Mouse (Mus musculus) limb, embryonic 11.5 days (tissue): ENCODE measurements at regions not wholly inside any gene's neighbourhood (a gene's known extent, or its start where the extent isn't known, plus 50 kb on each side); places are given as distances from the start of the nearest gene placed in this dataset.

Experiments used
- ATAC-seq: fragments of 200-750 bp; cut with Nextera tagmentation; 2 replicates; pipeline ENCODE4 v1.8.0; 2017; ENCODE audit warnings: low read depth; ENCODE audit not compliant: insufficient number of reproducible peaks, low FRiP score, low TSS enrichment
- DNase-seq: peaks from one replicate; pipeline ENCODE4 v3.0.0-alpha.2; 2015; ENCODE audit warnings: low spot score
- H3K27ac ChIP-seq: fragments of 300-500 bp; sonication (generic); replicated peaks from 2 replicates; pipeline ENCODE4 v1.5.1; 2014; ENCODE audit warnings: low read depth, mild to moderate bottlenecking, low read length
- H3K27me3 ChIP-seq: fragments of 300-500 bp; sonication (generic); 2 replicates; pipeline ENCODE4 v1.6.1; 2014; ENCODE audit warnings: mild to moderate bottlenecking, low read length, mixed read lengths; ENCODE audit not compliant: control insufficient read depth, insufficient read depth
- H3K36me3 ChIP-seq: fragments of 300-500 bp; sonication (generic); 2 replicates; pipeline ENCODE4 v1.6.1; 2014; ENCODE audit warnings: mild to moderate bottlenecking, low read length, moderate library complexity, mixed read lengths; ENCODE audit not compliant: control insufficient read depth, insufficient read depth
- H3K4me1 ChIP-seq: fragments of 300-500 bp; sonication (generic); 2 replicates; pipeline ENCODE4 v1.6.1; 2014; ENCODE audit warnings: low read length, mixed read lengths; ENCODE audit not compliant: control insufficient read depth, insufficient read depth
- H3K4me2 ChIP-seq: fragments of 300-500 bp; sonication (generic); 2 replicates; pipeline ENCODE4 v1.6.1; 2014; ENCODE audit warnings: low read depth, mild to moderate bottlenecking, moderate library complexity; ENCODE audit not compliant: severe bottlenecking
- H3K4me3 ChIP-seq: fragments of 300-500 bp; sonication (generic); 2 replicates; pipeline ENCODE4 v1.5.1; 2014; ENCODE audit warnings: low read depth, low read length
- H3K9ac ChIP-seq: fragments of 300-500 bp; sonication (generic); 2 replicates; pipeline ENCODE4 v1.6.1; 2014; ENCODE audit warnings: mild to moderate bottlenecking, low read length
- H3K9me3 ChIP-seq: fragments of 300-500 bp; sonication (generic); 2 replicates; pipeline ENCODE4 v1.6.1; 2016; ENCODE audit warnings: low read length; ENCODE audit not compliant: control insufficient read depth
- WGBS: fragments of 180-500 bp; shearing (Covaris S2); extraction: QIAGEN DNeasy Blood & Tissue Kit; methylation state at CpG from one replicate; pipeline ENCODE4 v1.1.7; 2014; 5-methylcytosine and 5-hydroxymethylcytosine counted together

- H3K9ac ChIP-seq, result no peak overlapping the region
- ATAC-seq (no peak), DNase-seq (no peak)
- H3K4me2 ChIP-seq, result no peak overlapping the region
- WGBS, result 76% methylated on average over 9 of the region's 9 CpGs
- H3K36me3 ChIP-seq, result no peaks in the 10 kb centered on the region
- no peak overlapping the region for H3K27ac ChIP-seq
- H3K4me3 ChIP-seq, result no peak overlapping the region
- no peaks in the 10 kb centered on the region for H3K27me3 ChIP-seq
- no peaks in the 10 kb centered on the region for H3K9me3 ChIP-seq
- no peaks in the 10 kb centered on the region for H3K4me1 ChIP-seq
These were observed 67.6 kb upstream of the Apob start for GRCm38 (mm10) chr12:7909746-7910360.

- H3K27ac ChIP-seq, result no peak overlapping the region
- H3K4me2 ChIP-seq, result no peak overlapping the region
- DNase-seq (no peak), ATAC-seq (no peak)
- 66% methylated on average over 2 of the region's 2 CpGs for WGBS
- no peaks in the 10 kb centered on the region for H3K36me3 ChIP-seq
- H3K9me3 ChIP-seq, result no peaks in the 10 kb centered on the region
- no peaks in the 10 kb centered on the region for H3K27me3 ChIP-seq
- no peak overlapping the region for H3K4me3 ChIP-seq
- no peak overlapping the region for H3K9ac ChIP-seq
- H3K4me1 ChIP-seq, result no peaks in the 10 kb centered on the region
These were observed 66.9 kb upstream of the Apob start for GRCm38 (mm10) chr12:7910509-7910908.

- H3K9me3 ChIP-seq, result no peaks in the 10 kb centered on the region
- no peaks in the 10 kb centered on the region for H3K36me3 ChIP-seq
- ATAC-seq (no peak), DNase-seq (no peak)
- H3K9ac ChIP-seq, result no peak overlapping the region
- no peaks in the 10 kb centered on the region for H3K4me1 ChIP-seq
- H3K27ac ChIP-seq, result no peak overlapping the region
- 82% methylated on average over 1 of the region's 1 CpGs for WGBS
- no peak overlapping the region for H3K4me3 ChIP-seq
- no peak overlapping the region for H3K4me2 ChIP-seq
- no peaks in the 10 kb centered on the region for H3K27me3 ChIP-seq
These were observed 59.1 kb upstream of the Apob start for GRCm38 (mm10) chr12:7918385-7918784.

GRCm38 (mm10) chr12:7918967-7919708 lies 58.3 kb upstream of the Apob start:
- no peak overlapping the region for H3K4me2 ChIP-seq
- H3K9me3 ChIP-seq, result no peaks in the 10 kb centered on the region
- DNase-seq (no peak), ATAC-seq (no peak)
- no peaks in the 10 kb centered on the region for H3K36me3 ChIP-seq
- 89% methylated on average over 4 of the region's 4 CpGs for WGBS
- no peak overlapping the region for H3K27ac ChIP-seq
- no peaks in the 10 kb centered on the region for H3K4me1 ChIP-seq
- no peaks in the 10 kb centered on the region for H3K27me3 ChIP-seq
- H3K4me3 ChIP-seq, result no peak overlapping the region
- no peak overlapping the region for H3K9ac ChIP-seq

- H3K27me3 ChIP-seq, result no peaks in the 10 kb centered on the region
- ATAC-seq, result no peak
- WGBS, result 80% methylated on average over 2 of the region's 2 CpGs
- H3K9ac ChIP-seq, result no peak overlapping the region
- H3K9me3 ChIP-seq, result no peaks in the 10 kb centered on the region
- H3K36me3 ChIP-seq, result no peaks in the 10 kb centered on the region
- no peak overlapping the region for H3K4me3 ChIP-seq
- H3K4me2 ChIP-seq, result no peak overlapping the region
- H3K4me1 ChIP-seq, result no peaks in the 10 kb centered on the region
- H3K27ac ChIP-seq, result no peak overlapping the region
- no peak for DNase-seq
These were observed 57.6 kb upstream of the Apob start for GRCm38 (mm10) chr12:7919709-7920324.

- no peak overlapping the region for H3K9ac ChIP-seq
- no peaks in the 10 kb centered on the region for H3K27me3 ChIP-seq
- no peaks in the 10 kb centered on the region for H3K36me3 ChIP-seq
- H3K4me1 ChIP-seq, result no peaks in the 10 kb centered on the region
- no peaks in the 10 kb centered on the region for H3K9me3 ChIP-seq
- no peak overlapping the region for H3K4me3 ChIP-seq
- no peak overlapping the region for H3K27ac ChIP-seq
- WGBS, result 77% methylated on average over 1 of the region's 1 CpGs
- no peak for DNase-seq
- no peak overlapping the region for H3K4me2 ChIP-seq
- ATAC-seq, result no peak
These were observed 56.6 kb upstream of the Apob start for GRCm38 (mm10) chr12:7920888-7921287.
